Mouse (Mus musculus) MEL (cell line): ENCODE measurements at regions not wholly inside any gene's neighbourhood (a gene's known extent, or its start where the extent isn't known, plus 50 kb on each side); places are given as distances from the start of the nearest gene placed in this dataset.

Source experiments
- DNase-seq: peaks from one replicate; pipeline ENCODE4 v3.0.0; 2011; ENCODE audit warnings: low read depth, low spot score
- H3K27ac ChIP-seq: 2 replicates; pipeline ENCODE4 v1.5.1; 2012; ENCODE audit warnings: low read depth, mild to moderate bottlenecking, control low read depth, low read length, moderate library complexity; ENCODE audit not compliant: control insufficient read depth
- H3K27me3 ChIP-seq, 2 experiments: fragments of 150-350 bp in 1 of 2; sonication (generic) in 1 of 2; 2 replicates each; pipeline ENCODE4 v1.6.1; 2012; ENCODE audit warnings: low read length in 2 of 2, mild to moderate bottlenecking in 2 of 2, improper control_type of control experiment in 1 of 2, moderate library complexity in 1 of 2; ENCODE audit not compliant: insufficient read depth in 2 of 2, control insufficient read depth in 1 of 2
- H3K36me3 ChIP-seq, 2 experiments: 2 replicates each; pipeline ENCODE4 v1.6.1; 2012 to 2014; ENCODE audit warnings: low read length in 2 of 2, improper control_type of control experiment in 1 of 2, inconsistent platforms in 1 of 2, mild to moderate bottlenecking in 1 of 2; ENCODE audit not compliant: insufficient read depth in 2 of 2, control insufficient read depth in 1 of 2
- H3K4me1 ChIP-seq, 2 experiments: fragments of 150-350 bp in 1 of 2; sonication (generic) in 1 of 2; 2 replicates each; pipeline ENCODE4 v1.6.1; 2012; ENCODE audit warnings: low read length in 2 of 2, improper control_type of control experiment in 1 of 2, mild to moderate bottlenecking in 1 of 2; ENCODE audit not compliant: insufficient read depth in 2 of 2, control insufficient read depth in 1 of 2
- H3K4me3 ChIP-seq, 2 experiments: fragments of 150-350 bp in 1 of 2; sonication (generic) in 1 of 2; 2 replicates each; pipeline ENCODE4 v1.5.1; 2012; ENCODE audit warnings: low read depth in 2 of 2, low read length in 2 of 2, mild to moderate bottlenecking in 2 of 2, moderate library complexity in 2 of 2, control low read depth in 1 of 2, improper control_type of control experiment in 1 of 2; ENCODE audit not compliant: control insufficient read depth in 1 of 2, insufficient read depth in 1 of 2
- H3K79me2 ChIP-seq: 2 replicates; pipeline ENCODE4 v1.6.1; 2012; ENCODE audit warnings: mild to moderate bottlenecking, low read length, moderate library complexity; ENCODE audit not compliant: control insufficient read depth, poor library complexity, insufficient read depth
- H3K9ac ChIP-seq: 2 replicates; pipeline ENCODE4 v1.6.1; 2012; ENCODE audit warnings: low read depth, mild to moderate bottlenecking, control low read depth, low read length, moderate library complexity; ENCODE audit not compliant: control insufficient read depth, poor library complexity, severe bottlenecking
- H3K9me3 ChIP-seq: fragments of 150-350 bp; sonication (generic); replicated peaks from 2 replicates; pipeline ENCODE4 v1.6.1; 2012; ENCODE audit warnings: mild to moderate bottlenecking, low read length, improper control_type of control experiment, moderate library complexity; ENCODE audit not compliant: insufficient read depth
- BHLHE40 ChIP-seq: IDR thresholded peaks from 2 replicates; pipeline ENCODE4 v1.6.1; 2012; ENCODE audit warnings: low read depth, mild to moderate bottlenecking, inconsistent platforms, low read length, improper control_type of control experiment, borderline replicate concordance
- CHD1 ChIP-seq: IDR thresholded peaks from 2 replicates; pipeline ENCODE4 v1.6.1; 2012; ENCODE audit warnings: low read depth, mild to moderate bottlenecking, inconsistent platforms, low read length, improper control_type of control experiment
- CHD2 ChIP-seq: IDR thresholded peaks from 2 replicates; pipeline ENCODE4 v1.6.1; 2011; ENCODE audit warnings: low read length, improper control_type of control experiment
- CTCF ChIP-seq, 3 experiments: IDR thresholded peaks in 2 of 3; conservative IDR thresholded peaks in 1 of 3; 2 replicates each; pipeline ENCODE4 v1.5.1; 2011 to 2012; ENCODE audit warnings: low read length in 3 of 3, low read depth in 2 of 3, mild to moderate bottlenecking in 2 of 3, improper control_type of control experiment in 1 of 3, inconsistent platforms in 1 of 3, mixed read lengths in 1 of 3, moderate library complexity in 1 of 3; ENCODE audit not compliant: control insufficient read depth in 1 of 3, insufficient read depth in 1 of 3, poor library complexity in 1 of 3, severe bottlenecking in 1 of 3
- E2F4 ChIP-seq: IDR thresholded peaks from 2 replicates; pipeline ENCODE4 v1.6.1; 2011; ENCODE audit warnings: low read depth, low read length, improper control_type of control experiment, borderline replicate concordance
- ELF1 ChIP-seq: IDR thresholded peaks from 2 replicates; pipeline ENCODE4 v1.6.1; 2014; ENCODE audit warnings: low read depth, mild to moderate bottlenecking, inconsistent platforms, low read length, improper control_type of control experiment, moderate library complexity
- EP300 ChIP-seq, 2 experiments: IDR thresholded peaks; 2 replicates each; pipeline ENCODE4 v1.6.1; 2011; ENCODE audit warnings: improper control_type of control experiment in 2 of 2, low read length in 2 of 2, low read depth in 1 of 2, mild to moderate bottlenecking in 1 of 2
- ETS1 ChIP-seq: IDR thresholded peaks from 2 replicates; pipeline ENCODE4 v1.6.1; 2012; ENCODE audit warnings: low read depth, mild to moderate bottlenecking, inconsistent platforms, low read length, improper control_type of control experiment, moderate library complexity
- GATA1 ChIP-seq: IDR thresholded peaks from 2 replicates; pipeline ENCODE4 v1.6.1; 2011; ENCODE audit warnings: low read depth, low read length, improper control_type of control experiment
- HCFC1 ChIP-seq: IDR thresholded peaks from 2 replicates; pipeline ENCODE4 v1.6.1; 2012; ENCODE audit warnings: low read depth, mild to moderate bottlenecking, inconsistent platforms, low read length, improper control_type of control experiment, moderate library complexity
- JUND ChIP-seq: IDR thresholded peaks from 2 replicates; pipeline ENCODE4 v1.6.1; 2011; ENCODE audit warnings: low read depth, mild to moderate bottlenecking, improper control_type of control experiment, low read length
- KAT2A ChIP-seq: conservative IDR thresholded peaks from 2 replicates; pipeline ENCODE4 v1.6.1; 2012; ENCODE audit warnings: low read depth, low read length, improper control_type of control experiment, inconsistent platforms
- MAFK ChIP-seq: IDR thresholded peaks from 2 replicates; pipeline ENCODE4 v1.6.1; 2011; ENCODE audit warnings: low read depth, mild to moderate bottlenecking, low read length, improper control_type of control experiment, borderline replicate concordance
- MAX ChIP-seq: IDR thresholded peaks from 2 replicates; pipeline ENCODE4 v1.6.1; 2011; ENCODE audit warnings: low read length, improper control_type of control experiment
- MAZ ChIP-seq: IDR thresholded peaks from 2 replicates; pipeline ENCODE4 v1.6.1; 2012; ENCODE audit warnings: low read depth, mild to moderate bottlenecking, inconsistent platforms, low read length, improper control_type of control experiment
- MEF2A ChIP-seq: IDR thresholded peaks from 2 replicates; pipeline ENCODE4 v1.6.1; 2014; ENCODE audit warnings: low read depth, mild to moderate bottlenecking, inconsistent platforms, low read length, improper control_type of control experiment; ENCODE audit not compliant: poor library complexity, insufficient replicate concordance, severe bottlenecking; ENCODE audit errors: extremely low read depth
- MXI1 ChIP-seq: IDR thresholded peaks from 2 replicates; pipeline ENCODE4 v1.6.1; 2011; ENCODE audit warnings: mild to moderate bottlenecking, low read depth, low read length, improper control_type of control experiment
- MYB ChIP-seq: IDR thresholded peaks from 2 replicates; pipeline ENCODE4 v1.6.1; 2011; ENCODE audit warnings: mild to moderate bottlenecking, low read depth, low read length, improper control_type of control experiment
- MYC ChIP-seq: IDR thresholded peaks from 2 replicates; pipeline ENCODE4 v1.6.1; 2011; ENCODE audit warnings: low read depth, mild to moderate bottlenecking, low read length, improper control_type of control experiment, moderate library complexity
- NELFE ChIP-seq: IDR thresholded peaks from 2 replicates; pipeline ENCODE4 v1.6.1; 2011; ENCODE audit warnings: low read depth, low read length, improper control_type of control experiment
- NRF1 ChIP-seq: IDR thresholded peaks from 2 replicates; pipeline ENCODE4 v1.6.1; 2014; ENCODE audit warnings: low read depth, mild to moderate bottlenecking, inconsistent platforms, low read length, improper control_type of control experiment, moderate library complexity; ENCODE audit not compliant: poor library complexity, insufficient read depth, severe bottlenecking
- POLR2A ChIP-seq, 2 experiments: IDR thresholded peaks; 2 replicates each; pipeline ENCODE4 v1.6.1; 2011 to 2012; ENCODE audit warnings: low read length in 2 of 2, mild to moderate bottlenecking in 2 of 2, control low read depth in 1 of 2, improper control_type of control experiment in 1 of 2, low read depth in 1 of 2, moderate library complexity in 1 of 2; ENCODE audit not compliant: control insufficient read depth in 1 of 2, insufficient read depth in 1 of 2, poor library complexity in 1 of 2
- POLR2AphosphoS2 ChIP-seq: IDR thresholded peaks from 2 replicates; pipeline ENCODE4 v1.6.1; 2011; ENCODE audit warnings: low read length, improper control_type of control experiment
- RAD21 ChIP-seq: IDR thresholded peaks from 2 replicates; pipeline ENCODE4 v1.6.1; 2011; ENCODE audit warnings: mild to moderate bottlenecking, low read depth, low read length, improper control_type of control experiment
- RCOR1 ChIP-seq: IDR thresholded peaks from 2 replicates; pipeline ENCODE4 v1.6.1; 2012; ENCODE audit warnings: low read depth, mild to moderate bottlenecking, inconsistent platforms, low read length, improper control_type of control experiment
- SIN3A ChIP-seq: IDR thresholded peaks from 2 replicates; pipeline ENCODE4 v1.6.1; 2012; ENCODE audit warnings: low read length, improper control_type of control experiment, inconsistent platforms
- SMC3 ChIP-seq: IDR thresholded peaks from 2 replicates; pipeline ENCODE4 v1.6.1; 2011; ENCODE audit warnings: low read depth, low read length, improper control_type of control experiment
- TAL1 ChIP-seq: IDR thresholded peaks from 2 replicates; pipeline ENCODE4 v1.6.1; 2012; ENCODE audit warnings: mild to moderate bottlenecking, inconsistent platforms, low read length, moderate library complexity, mixed read lengths
- TBP ChIP-seq: IDR thresholded peaks from 2 replicates; pipeline ENCODE4 v1.8.0; 2011; ENCODE audit warnings: low read depth, low read length, improper control_type of control experiment
- TCF12 ChIP-seq: IDR thresholded peaks from 2 replicates; pipeline ENCODE4 v1.6.1; 2014; ENCODE audit warnings: low read depth, mild to moderate bottlenecking, inconsistent platforms, low read length, improper control_type of control experiment, moderate library complexity
- UBTF ChIP-seq: IDR thresholded peaks from 2 replicates; pipeline ENCODE4 v1.6.1; 2012; ENCODE audit warnings: low read depth, mild to moderate bottlenecking, inconsistent platforms, low read length, improper control_type of control experiment, moderate library complexity, borderline replicate concordance; ENCODE audit not compliant: insufficient read depth
- USF1 ChIP-seq: IDR thresholded peaks from 2 replicates; pipeline ENCODE4 v1.6.1; 2014; ENCODE audit warnings: low read depth, mild to moderate bottlenecking, inconsistent platforms, low read length, improper control_type of control experiment, moderate library complexity
- USF2 ChIP-seq, 2 experiments: IDR thresholded peaks; 2 replicates each; pipeline ENCODE4 v1.6.1; 2011 to 2012; ENCODE audit warnings: improper control_type of control experiment in 2 of 2, low read length in 2 of 2, borderline replicate concordance in 1 of 2, inconsistent platforms in 1 of 2, low read depth in 1 of 2, mild to moderate bottlenecking in 1 of 2; ENCODE audit not compliant: insufficient read depth in 1 of 2
- ZC3H11A ChIP-seq: IDR thresholded peaks from 2 replicates; pipeline ENCODE4 v1.6.1; 2012; ENCODE audit warnings: low read depth, mild to moderate bottlenecking, inconsistent platforms, low read length, improper control_type of control experiment
- ZKSCAN1 ChIP-seq: IDR thresholded peaks from 2 replicates; pipeline ENCODE4 v1.6.1; 2012; ENCODE audit warnings: low read depth, mild to moderate bottlenecking, inconsistent platforms, low read length, improper control_type of control experiment, moderate library complexity
- ZNF384 ChIP-seq: IDR thresholded peaks from 2 replicates; pipeline ENCODE4 v1.6.1; 2012; ENCODE audit warnings: low read depth, mild to moderate bottlenecking, inconsistent platforms, low read length, improper control_type of control experiment

DNA sequence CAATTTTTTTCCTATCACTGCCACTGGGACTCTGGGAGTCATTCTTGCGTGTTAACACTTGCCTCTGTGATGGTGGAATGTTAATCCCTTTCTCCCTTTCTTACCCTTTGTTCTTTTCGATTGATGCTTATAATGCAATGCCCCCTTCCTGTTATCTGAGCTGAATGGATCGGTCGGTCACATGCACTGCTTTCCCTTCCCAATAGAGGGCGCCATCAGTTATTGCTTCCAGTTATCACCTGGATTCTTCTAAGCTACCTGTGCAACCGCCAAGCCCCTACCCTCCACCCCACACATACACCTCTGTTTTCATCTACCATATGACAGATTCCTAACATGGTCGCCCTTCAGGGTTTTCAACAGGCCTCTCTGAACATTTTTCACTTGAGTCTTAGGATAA, 66.9 kb upstream of the Ano6 start (continued):
- TF ChIP-seq RAD21 = peak; percentile 34

DNA sequence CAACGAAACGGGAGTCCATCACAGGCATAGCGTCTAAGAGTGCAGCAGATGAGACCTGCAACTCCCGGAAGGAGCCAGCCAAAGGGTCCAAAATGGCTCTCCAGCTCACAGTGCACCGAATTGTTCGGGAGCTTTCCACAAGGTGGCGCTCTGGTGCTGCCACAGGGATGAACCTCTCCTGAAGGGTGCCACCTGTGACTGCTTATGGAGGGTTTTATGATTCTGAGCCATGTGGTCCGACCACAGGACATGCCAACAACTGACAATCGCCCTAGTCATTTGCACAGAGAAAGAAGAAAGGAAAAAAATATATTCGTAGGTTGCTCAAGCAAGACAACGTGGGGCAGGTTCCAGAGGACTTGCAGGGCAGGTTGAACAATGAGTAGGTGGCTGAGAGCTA, 64.8 kb upstream of the Ano6 start:
- no peaks in the 10 kb centered on the region for H3K9me3 ChIP-seq
- no peaks in the 10 kb centered on the region for H3K36me3 ChIP-seq
- H3K4me3 ChIP-seq = peak overlapping the region; percentile 36 to 46
- no peak overlapping the region for H3K27ac ChIP-seq
- H3K9ac ChIP-seq = peak overlapping the region; percentile 38; the same call in 1 of the 2 replicates
- no peaks in the 10 kb centered on the region for H3K79me2 ChIP-seq
- H3K4me1 ChIP-seq = no peaks in the 10 kb centered on the region; a peak in 1 of 4 replicates
- DNase-seq = peak; percentile 96
- H3K27me3 ChIP-seq = no peaks in the 10 kb centered on the region; a peak in 1 of 4 replicates
- TF ChIP-seq POLR2A (IDR thresholded peaks at IDR 0.05; ENCODE audit: control insufficient read depth in 1 of 2, insufficient read depth in 1 of 2, low read depth in 1 of 2, low read length in 2 of 2, poor library complexity in 1 of 2) (no peak), CTCF (IDR thresholded peaks at IDR 0.05 in 2 of 3, conservative IDR thresholded peaks at IDR 0.05 in 1 of 3; ENCODE audit: control insufficient read depth in 1 of 3, insufficient read depth in 1 of 3, low read depth in 2 of 3, low read length in 3 of 3, poor library complexity in 1 of 3, severe bottlenecking in 1 of 3) (peak; percentile 99 to 100 (median 99); a peak in 5 of 6 replicates), NRF1 (no peak), MAZ (no peak), EP300 (IDR thresholded peaks at IDR 0.05; ENCODE audit: low read depth in 1 of 2, low read length in 2 of 2) (no peak; a peak in 1 of 4 replicates), E2F4 (no peak), MAFK (no peak), NELFE (no peak; the same call in 1 of the 2 replicates), POLR2AphosphoS2 (no peak), MXI1 (peak; percentile 81), CHD1 (no peak), BHLHE40 (0 out of 2 replicates have a peak, but pooled peaks have one; percentile 21), HCFC1 (peak; percentile 36; the same call in 1 of the 2 replicates), ETS1 (no peak), SIN3A (0 out of 2 replicates have a peak, but pooled peaks have one; percentile 47), SMC3 (peak; percentile 98), USF1 (no peak), RAD21 (peak; percentile 100), ZC3H11A (peak; percentile 97), CHD2 (no peak), MEF2A (no peak), MAX (peak; percentile 78), TCF12 (no peak), GATA1 (no peak), MYC (peak; percentile 93), ELF1 (peak; percentile 76), TBP (no peak), ZKSCAN1 (no peak), JUND (no peak), MYB (no peak), KAT2A (no peak), ZNF384 (no peak), RCOR1 (0 out of 2 replicates have a peak, but pooled peaks have one; percentile 17), UBTF (no peak), USF2 (IDR thresholded peaks at IDR 0.05; ENCODE audit: borderline replicate concordance in 1 of 2, insufficient read depth in 1 of 2, low read depth in 1 of 2, low read length in 2 of 2) (no peak), TAL1 (no peak)
